Mouse (Mus musculus) WW6 (cell line): ENCODE data around the gene Ssr2.
"Not testable (repeated sequence)": the region's sequence is repeated elsewhere in the genome, so short reads cannot be mapped to it uniquely, and the experiment has no call there.

Experiments
- DNase-seq: peaks from one replicate; pipeline ENCODE4 v3.0.0-alpha.2; 2013; ENCODE audit warnings: low read depth, low spot score

Ssr2 gene

GRCm38 (mm10) chr3:88596547-88596946 lies 20.9 kb downstream of the Ssr2 start:
- not testable (repeated sequence) for DNase-seq

GRCm38 (mm10) chr3:88602466-88602865 lies 26.8 kb downstream of the Ssr2 start:
- no peak for DNase-seq

DNA sequence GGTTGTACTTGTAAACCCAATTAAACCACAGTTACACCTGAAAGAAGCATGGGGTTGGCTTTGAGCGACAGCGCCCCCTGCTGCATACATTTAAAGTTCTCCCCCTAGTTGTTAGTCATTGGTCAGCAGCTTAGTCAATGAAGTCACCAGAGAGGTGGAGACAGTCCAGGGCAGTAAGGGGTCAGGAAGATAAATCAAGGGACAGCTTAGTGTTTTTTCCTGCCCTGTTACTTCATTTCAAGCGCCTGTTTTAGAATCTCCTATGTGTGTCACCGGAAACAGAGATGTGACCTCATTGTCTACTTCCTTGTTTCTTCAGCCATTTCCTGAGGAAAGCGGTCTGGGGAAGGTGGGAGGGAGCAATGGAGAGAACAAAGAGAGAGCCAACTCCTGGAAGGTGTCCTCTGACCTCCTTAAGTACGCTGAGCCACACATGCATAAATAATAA lies 28.1 kb downstream of the Ssr2 start:
- DNase-seq, result no peak

DNA sequence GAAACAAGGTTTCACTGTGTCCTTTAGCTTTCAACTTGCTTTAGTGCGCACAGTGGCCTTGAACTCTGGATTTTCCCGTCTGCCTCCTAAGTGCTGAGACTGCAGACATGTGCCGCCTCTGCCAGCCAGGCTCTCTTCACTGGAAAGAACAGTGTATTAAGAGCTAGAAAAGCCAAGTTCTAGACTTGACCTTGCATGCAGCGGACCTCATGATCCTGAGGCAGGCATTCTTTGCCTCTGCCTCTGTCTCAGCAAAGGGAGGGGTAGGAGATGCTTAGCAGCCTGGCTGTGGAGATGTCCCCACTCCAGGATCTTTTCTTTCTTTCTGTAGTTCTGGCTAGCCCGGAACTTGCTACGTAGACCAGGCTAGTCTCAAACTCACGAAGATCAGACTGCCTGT lies 29.2 kb downstream of the Ssr2 start:
- no peak for DNase-seq

GRCm38 (mm10) chr3:88605666-88606065 lies 30.0 kb downstream of the Ssr2 start, which contains the start of gene Arhgef2:
TSS of gene Arhgef2 (plus strand) at chr3:88605966.
- not testable (repeated sequence) for DNase-seq

- DNase-seq, result peak; percentile 82
Observed at GRCm38 (mm10) chr3:88607065-88607757, 31.5 kb downstream of the Ssr2 start.

DNA sequence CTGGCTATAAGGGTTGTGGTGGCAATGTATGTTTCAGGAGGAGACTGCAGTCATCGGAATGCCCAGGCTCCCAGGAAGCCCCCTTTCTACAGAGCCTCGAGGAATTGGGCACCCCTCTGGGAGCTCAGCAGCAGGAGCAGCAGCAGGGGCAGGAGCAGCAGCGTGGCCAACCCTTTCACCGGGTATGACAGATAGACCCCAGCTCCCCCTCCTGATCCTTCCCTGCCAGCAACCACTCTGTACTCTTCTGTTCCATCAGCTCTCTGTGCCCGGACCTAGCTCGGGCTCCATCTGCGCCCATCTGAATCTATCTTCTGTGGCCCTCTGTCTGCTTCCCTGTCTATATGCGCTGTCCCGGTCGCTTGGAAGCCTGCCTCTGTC lies 32.1 kb downstream of the Ssr2 start:
- DNase-seq, result no peak

DNA sequence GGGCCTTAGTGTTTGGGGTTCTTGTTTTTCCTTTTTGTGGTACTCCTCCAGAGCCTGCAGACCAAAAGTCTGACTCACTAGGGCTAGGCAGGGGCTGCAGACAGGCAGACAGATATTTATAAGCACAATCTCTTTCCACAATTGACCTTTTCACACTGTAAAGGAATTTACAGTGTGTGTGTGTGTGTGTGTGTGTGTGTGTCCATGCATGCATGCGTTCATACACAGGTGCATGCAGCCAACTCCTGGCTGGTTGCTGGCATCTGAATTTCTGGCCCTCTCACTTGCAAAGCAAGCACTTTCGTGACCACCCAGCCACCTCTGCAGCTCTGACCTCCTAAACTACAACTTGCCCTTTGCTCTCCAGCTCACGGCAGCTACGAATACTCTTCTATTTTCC lies 33.4 kb downstream of the Ssr2 start:
- DNase-seq, result no peak

GRCm38 (mm10) chr3:88614418-88614817 lies 38.7 kb downstream of the Ssr2 start:
- no peak for DNase-seq

DNA sequence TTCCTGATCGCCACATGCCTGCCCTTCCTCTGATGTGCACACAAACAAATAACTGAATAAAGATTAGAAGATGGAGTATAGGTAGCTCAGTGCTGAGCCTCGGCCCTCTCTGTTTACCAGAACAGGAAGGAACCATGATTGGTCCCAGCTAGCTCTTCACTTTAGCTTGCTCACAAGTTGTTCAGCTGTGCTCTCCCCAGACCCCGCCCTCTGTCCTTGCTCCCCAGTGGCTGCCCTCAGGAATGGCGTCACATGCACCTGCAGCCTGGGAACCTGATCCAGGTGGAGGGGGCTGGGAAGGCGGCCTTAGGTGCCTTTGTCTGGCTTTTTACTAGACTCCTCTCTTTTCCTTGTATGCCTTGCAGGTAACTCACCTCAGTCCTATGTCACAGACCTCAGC lies 39.4 kb downstream of the Ssr2 start:
- no peak for DNase-seq

DNA sequence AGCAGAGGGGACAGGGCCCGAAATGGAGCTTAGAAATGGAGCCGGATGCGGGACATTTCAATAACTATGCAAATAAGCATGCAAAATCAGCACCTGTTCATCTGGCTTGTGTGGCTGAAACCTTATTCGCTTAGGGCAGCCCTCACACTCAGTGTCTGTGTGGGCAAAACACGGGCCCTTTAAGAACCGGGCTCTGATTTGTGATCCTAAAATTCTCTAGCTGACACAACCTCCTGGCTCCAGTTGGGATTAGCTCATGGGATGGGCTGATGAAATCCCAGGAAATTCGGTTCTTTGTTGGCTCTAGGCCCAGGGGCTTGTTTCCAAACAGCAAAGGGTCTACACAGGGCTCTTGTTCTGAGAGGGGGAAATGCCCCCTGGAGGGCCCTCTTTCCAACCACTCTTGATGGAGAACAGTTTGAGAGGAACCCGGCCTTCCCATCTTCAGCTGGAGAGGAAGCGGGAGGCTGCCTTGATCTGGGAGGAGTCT lies 40.3 kb downstream of the Ssr2 start:
- DNase-seq, result no peak

DNA sequence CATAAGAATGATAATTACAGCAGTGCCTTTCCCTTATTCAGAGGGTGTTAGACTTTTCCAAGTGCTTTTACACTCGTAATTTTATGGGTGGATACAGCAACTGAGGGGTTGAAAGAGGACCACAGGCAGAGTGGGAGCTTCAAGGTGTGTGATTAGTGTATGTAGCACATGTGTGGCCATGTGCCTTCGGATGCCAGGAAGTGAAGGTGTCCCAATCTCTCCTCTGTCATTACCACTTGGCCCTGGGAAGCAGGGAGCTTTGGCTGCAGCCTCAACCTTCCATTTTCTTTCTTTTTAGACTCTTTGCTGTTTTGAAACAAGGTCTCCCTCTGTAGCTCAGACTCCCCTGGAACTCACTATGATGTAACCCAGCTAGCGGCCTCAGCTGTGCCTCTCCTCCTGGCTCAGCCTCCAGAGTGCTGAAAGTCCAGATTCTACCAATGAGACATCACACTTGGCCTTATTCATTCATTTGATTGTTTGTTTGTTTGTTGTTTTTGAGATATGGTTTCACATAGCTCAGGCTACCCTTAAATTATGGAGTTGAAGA lies 41.4 kb downstream of the Ssr2 start:
- DNase-seq, result no peak

DNA sequence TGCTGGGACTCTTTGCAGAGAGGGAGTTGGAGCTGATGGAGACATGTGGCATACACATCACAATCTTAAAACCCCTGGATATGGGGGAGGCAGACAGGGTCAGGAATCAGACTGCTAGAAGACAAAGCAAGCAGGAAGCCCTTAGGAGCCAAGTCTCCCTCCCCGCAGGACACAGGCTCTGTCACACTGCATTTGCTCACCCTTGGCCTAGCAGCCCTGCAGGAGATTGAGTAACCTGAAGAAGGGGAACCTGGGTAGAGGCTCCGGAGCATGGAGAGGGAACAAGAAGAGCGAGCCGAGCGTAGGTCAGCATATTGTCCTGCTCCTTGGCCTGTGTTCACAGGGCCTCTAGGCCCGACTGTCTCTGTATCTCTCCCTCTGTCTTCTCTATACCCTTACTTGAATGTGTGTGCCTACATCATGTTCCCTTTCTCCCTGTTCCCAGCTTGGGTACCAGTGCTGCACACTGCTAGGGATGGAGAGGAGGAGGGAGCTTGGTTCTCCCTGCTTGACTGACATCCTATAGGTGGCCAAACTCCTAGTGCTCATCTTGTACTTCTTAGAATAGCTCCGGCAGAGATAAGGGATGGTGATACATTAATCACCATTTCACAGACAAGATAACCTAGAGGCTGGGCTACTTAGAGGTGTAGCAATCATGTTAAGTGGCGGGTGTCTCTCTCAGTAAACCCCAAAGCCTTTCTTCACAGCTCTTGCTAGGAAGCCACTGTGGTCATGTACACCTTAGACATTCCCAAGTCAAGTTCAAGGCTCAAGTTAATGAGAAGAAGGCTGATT lies 42.6 kb downstream of the Ssr2 start:
- no peak for DNase-seq

DNA sequence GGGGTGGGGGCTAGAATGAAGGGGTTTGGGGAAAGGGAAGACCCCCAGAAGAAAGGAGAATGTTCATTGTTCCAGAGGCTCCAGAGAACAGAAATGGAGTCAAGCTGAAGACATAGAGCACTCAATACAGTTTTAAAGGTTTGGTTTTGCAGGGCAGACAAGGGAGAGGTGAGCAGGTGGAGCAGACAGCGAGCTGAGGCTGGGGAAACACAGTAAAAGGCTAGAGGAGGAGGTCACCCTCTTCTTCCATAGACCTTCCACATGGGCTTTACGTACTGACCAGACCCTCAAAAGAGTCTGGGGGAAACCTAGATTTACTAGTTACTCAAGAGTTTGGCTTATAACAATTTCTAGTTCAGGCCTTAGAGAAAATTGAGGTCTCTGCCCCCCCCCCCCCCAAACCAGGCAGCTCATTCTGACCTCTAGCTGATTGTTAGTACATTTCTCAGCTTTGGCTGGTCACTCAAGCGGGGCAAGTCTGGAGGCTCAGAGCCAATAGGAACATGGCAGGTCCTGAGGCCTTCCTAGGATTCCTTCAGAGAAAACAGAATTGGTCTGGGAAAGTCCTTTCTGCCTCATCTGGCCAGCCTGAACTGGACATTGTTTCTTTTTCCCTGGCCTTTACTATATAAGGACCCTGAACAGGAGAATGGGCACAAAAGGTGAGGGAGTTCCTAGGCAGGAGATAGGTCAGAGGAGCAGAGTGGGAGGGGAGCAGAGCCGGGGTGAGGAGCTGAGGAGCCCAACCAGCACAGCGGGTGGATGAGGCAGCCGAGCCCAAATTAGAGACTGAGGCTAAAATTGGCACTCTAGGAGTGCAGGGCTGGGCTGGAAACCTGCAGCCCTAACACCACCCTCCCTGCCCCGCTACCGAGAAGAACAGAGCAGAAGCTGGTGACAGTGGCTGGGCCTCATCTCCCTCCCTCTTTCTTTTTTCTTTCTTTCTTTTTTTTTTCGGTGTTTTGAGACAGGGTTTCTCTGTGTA lies 43.7 kb downstream of the Ssr2 start:
- DNase-seq, result no peak

DNA sequence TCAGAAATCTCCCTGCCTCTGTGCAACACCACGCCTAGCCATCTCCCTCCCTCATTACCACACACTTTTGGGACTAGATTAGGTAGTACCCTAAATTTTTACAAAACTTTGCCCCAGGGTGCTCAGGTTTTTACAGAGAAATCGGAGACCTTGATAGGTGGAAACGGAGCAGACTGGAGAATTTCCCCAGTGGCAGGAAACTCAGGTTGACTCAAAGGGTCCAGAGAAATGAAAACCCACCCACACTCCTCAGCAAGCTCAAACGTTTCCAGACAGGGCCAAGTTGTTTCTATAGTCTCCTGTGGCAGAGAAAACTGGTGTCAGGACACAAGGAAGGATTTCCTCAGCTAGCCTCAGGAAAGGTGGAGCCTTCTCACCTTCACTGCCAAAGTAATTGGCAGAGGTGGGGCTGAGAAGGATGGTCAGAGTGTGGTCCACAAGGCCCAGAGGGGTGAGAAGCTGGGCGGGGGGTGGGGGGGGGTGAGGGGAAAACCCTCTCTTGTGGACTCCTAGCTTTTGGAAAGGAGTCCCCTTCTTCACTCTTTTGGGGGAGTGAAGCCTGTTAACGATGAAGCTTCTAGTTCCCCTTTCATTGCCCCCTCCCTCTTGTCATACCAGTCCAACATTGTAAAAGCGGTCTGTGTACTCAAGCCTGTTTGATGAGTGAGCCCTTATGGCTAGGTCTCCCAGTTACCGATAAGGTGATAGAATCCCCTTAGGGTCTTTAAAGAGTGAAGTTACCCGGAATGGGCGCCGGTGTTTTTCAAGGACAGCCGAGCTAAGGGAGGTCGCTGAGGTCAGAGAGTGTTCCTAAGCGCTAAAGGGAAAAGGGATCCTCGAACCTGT lies 44.7 kb downstream of the Ssr2 start:
- DNase-seq, result no peak

DNA sequence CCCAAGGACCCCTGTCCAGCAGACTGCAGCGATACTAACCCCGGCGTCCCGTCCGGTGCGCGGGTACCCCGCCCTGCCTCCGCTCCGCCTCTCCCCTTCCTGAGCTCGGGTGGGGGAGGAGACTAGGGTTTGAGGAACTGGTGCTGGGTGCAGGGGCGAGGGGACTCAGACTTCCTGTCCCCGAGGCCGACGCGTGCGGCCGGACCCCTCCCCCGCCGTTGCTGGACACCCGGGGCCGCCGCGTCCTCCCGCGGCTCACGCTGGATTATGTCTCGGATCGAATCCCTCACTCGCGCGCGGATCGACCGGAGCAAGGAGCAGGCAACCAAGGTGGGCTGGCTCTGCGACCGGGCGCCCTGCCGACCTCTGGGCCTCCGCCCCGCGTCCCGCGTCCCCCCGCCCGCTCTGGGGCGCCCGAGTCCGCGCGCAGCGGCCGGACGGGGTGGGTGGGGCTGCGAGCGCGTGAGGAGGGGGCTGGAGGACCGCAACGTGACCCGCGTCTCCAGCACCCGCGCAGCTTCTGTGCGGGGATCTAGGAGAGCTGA lies 45.4 kb downstream of the Ssr2 start:
- DNase-seq, result no peak

DNA sequence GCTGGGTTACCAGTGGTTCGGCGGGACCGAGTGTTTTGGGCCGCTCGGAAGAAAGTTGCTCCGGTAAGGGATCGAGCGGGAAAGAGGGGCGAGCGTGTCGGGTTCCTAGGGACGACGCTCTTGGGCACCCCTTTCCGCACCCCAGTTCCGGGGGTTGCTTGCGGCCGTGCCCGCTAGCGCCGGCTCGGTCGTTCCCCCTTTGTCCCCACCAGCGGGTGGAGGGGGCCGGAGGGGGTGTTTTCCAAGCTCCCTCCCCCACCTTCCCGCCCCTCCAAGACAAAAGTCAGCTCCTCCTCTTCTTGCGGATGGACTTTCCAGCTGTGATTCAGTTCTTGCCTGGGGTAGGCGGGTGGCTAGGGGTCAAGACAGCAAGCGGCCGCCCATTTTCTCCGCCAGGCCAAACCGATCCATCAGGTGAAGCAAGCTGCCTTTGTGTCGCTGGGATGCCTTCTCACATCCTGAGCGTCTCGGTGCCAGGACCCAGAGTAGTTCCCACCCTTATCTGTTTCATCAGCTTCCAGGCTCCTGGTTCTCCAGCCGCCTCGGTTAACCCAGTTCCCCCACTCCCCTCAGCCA lies 45.9 kb downstream of the Ssr2 start:
- DNase-seq, result no peak

DNA sequence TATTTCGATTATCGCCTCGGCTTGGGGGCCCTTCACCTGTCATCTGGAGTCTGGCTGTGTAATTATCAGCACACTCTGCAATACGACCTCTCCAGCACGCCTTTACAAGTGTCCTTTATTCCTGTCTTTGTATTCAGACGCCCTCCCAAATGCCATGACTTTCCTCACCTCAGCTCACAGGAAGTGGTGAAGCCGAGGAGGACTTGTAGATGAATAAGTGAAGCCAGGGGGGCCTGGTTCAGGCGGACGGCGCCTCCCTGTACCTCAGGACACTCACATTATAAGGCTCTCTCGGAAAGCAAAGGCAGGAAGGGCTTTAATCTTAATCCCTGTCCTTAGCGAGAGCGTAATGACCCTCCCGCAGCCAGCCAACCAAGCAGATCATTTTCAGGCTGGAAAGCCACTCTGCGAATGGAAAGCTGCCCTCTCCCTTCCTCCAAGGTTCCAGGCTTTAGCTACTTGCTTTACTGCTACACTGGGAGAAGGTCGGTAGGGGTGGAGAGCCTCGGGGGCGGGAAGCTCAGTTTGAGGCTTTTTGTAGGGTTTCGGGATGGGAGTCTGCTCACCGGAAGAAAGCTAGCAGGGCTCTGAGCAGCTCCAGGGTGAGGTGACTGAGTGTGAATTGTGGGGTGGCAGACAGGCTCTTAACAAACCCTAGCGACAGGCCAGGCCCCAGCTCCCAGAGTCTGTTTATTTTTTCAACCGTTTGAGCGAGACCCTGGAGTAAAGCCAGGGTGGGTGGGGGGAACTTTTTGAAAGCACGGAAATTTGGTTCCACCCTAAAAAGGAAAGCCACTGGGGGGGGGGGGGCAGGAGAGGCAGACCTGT lies 46.7 kb downstream of the Ssr2 start:
- DNase-seq, result no peak

DNA sequence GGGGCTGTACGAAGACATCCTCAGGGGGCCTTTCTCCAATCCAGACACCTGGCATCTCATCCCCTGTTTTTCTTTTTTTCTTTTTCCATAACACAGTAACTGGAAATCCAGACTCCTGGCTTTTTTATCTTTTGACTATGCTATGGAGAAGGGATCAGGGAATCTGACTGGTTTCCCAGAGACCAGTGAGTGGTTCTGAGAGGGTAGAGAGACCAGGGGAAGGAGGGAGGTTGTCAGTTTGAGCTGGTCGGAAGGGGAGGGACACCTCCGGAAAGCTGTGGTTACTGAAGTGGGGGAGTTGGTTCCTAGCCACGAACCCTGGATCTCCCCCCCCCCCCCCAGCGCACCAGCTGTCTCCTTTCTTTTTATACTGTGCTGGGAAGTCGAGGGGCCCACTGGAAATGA lies 47.3 kb downstream of the Ssr2 start:
- no peak for DNase-seq
